Mouse (Mus musculus) intestine, postnatal 0 days (tissue): ENCODE results near the gene Osbpl11. TPM values are rescaled to one million over a fixed set of nuclear protein-coding genes. Genes with fewer than 3 reads are reported as not detected.

Source experiments
- ATAC-seq: fragments of 200-750 bp; cut with Nextera tagmentation; 2 replicates; pipeline ENCODE4 v1.8.0; 2017; ENCODE audit warnings: mild to moderate bottlenecking, moderate TSS enrichment, moderate library complexity
- H3K27ac ChIP-seq: fragments of 300-500 bp; sonication (generic); 2 replicates; pipeline ENCODE4 v1.5.1; 2014; ENCODE audit warnings: mild to moderate bottlenecking, low read depth, low read length, moderate library complexity
- H3K27me3 ChIP-seq: fragments of 300-500 bp; sonication (generic); replicated peaks from 2 replicates; pipeline ENCODE4 v1.6.1; 2014; ENCODE audit warnings: low read length, mixed read lengths; ENCODE audit not compliant: control insufficient read depth, insufficient read depth
- H3K36me3 ChIP-seq: fragments of 300-500 bp; sonication (generic); 2 replicates; pipeline ENCODE4 v1.6.1; 2014; ENCODE audit warnings: mild to moderate bottlenecking, moderate library complexity; ENCODE audit not compliant: control insufficient read depth, insufficient read depth
- H3K4me1 ChIP-seq: fragments of 300-500 bp; sonication (generic); replicated peaks from 2 replicates; pipeline ENCODE4 v1.6.1; 2014; ENCODE audit warnings: antibody characterized with exemption, low read length, mixed read lengths; ENCODE audit not compliant: control insufficient read depth, insufficient read depth
- H3K4me2 ChIP-seq: fragments of 300-500 bp; sonication (generic); replicated peaks from 2 replicates; pipeline ENCODE4 v1.6.1; 2014; ENCODE audit warnings: low read depth, mild to moderate bottlenecking, moderate library complexity
- H3K4me3 ChIP-seq: fragments of 300-500 bp; sonication (generic); 2 replicates; pipeline ENCODE4 v1.5.1; 2014; ENCODE audit warnings: low read depth, low read length
- H3K9ac ChIP-seq: fragments of 300-500 bp; sonication (generic); 2 replicates; pipeline ENCODE4 v1.6.1; 2014; ENCODE audit warnings: mild to moderate bottlenecking, low read depth, low read length
- H3K9me3 ChIP-seq: fragments of 300-500 bp; sonication (generic); 2 replicates; pipeline ENCODE4 v1.6.1; 2016; ENCODE audit warnings: mixed run types; ENCODE audit not compliant: control insufficient read depth
- CTCF ChIP-seq: sonication (generic); IDR thresholded peaks from 2 replicates; pipeline ENCODE4 v1.5.1; 2016; ENCODE audit warnings: low read depth, mild to moderate bottlenecking, control low read depth, antibody characterized with exemption, moderate library complexity
- WGBS: fragments of 180-500 bp; shearing (Covaris S2); extraction: QIAGEN DNeasy Blood & Tissue Kit; methylation state at CpG from one replicate; pipeline ENCODE4 v1.1.7; 2014; 5-methylcytosine and 5-hydroxymethylcytosine counted together
- polyA plus RNA-seq: library from polyadenylated mRNA; unstranded; fragments of >200 nt; fragmentation: Nextera tagmentation; extraction: Ambion mirVana; gene quantifications from 2 replicates; pipeline ENCODE4 v1.2.1, GENCODE M21; 2015

Osbpl11 gene
- polyA plus RNA-seq, 1 experiment from 2014 or later = 9.2 TPM

GRCm38 (mm10) chr16:33283079-33283478, 98.2 kb downstream of the Osbpl11 start:
- Histone ChIP-seq H3K4me2 (no peak overlapping the region), H3K9ac (no peak overlapping the region), H3K27ac (no peak overlapping the region), H3K4me3 (no peak overlapping the region), H3K4me1 (no peaks in the 10 kb centered on the region), H3K36me3 (peaks cover 72% of the 10 kb centered on the region), H3K27me3 (no peaks in the 10 kb centered on the region), H3K9me3 (no peaks in the 10 kb centered on the region)
- no peak for ATAC-seq
- TF ChIP-seq CTCF = no peak
- 77% methylated on average over 1 of the region's 1 CpGs for WGBS

- Histone ChIP-seq H3K9me3 (0 out of 2 replicates have a peak, but pooled peaks cover 2% of the 10 kb centered on the region), H3K4me2 (no peak overlapping the region), H3K27me3 (no peaks in the 10 kb centered on the region), H3K4me3 (no peak overlapping the region), H3K27ac (no peak overlapping the region), H3K36me3 (peaks cover 70% of the 10 kb centered on the region), H3K4me1 (no peaks in the 10 kb centered on the region), H3K9ac (no peak overlapping the region)
- ATAC-seq = no peak
- no peak for TF ChIP-seq CTCF
- 77% methylated on average over 9 of the region's 9 CpGs for WGBS
Observed at GRCm38 (mm10) chr16:33288536-33288935, 103.7 kb downstream of the Osbpl11 start.

GRCm38 (mm10) chr16:33289981-33290380, 105.1 kb downstream of the Osbpl11 start:
- Histone ChIP-seq H3K9me3 (0 out of 2 replicates have a peak, but pooled peaks cover 2% of the 10 kb centered on the region), H3K36me3 (peaks cover 80% of the 10 kb centered on the region), H3K4me2 (no peak overlapping the region), H3K4me1 (no peaks in the 10 kb centered on the region), H3K27ac (no peak overlapping the region), H3K27me3 (no peaks in the 10 kb centered on the region), H3K4me3 (no peak overlapping the region), H3K9ac (no peak overlapping the region)
- no peak for TF ChIP-seq CTCF
- WGBS = 85% methylated on average over 7 of the region's 7 CpGs
- no peak for ATAC-seq

GRCm38 (mm10) chr16:33292241-33292640, 107.4 kb downstream of the Osbpl11 start:
- no peak for TF ChIP-seq CTCF
- Histone ChIP-seq H3K4me1 (no peaks in the 10 kb centered on the region), H3K36me3 (peaks cover 91% of the 10 kb centered on the region), H3K9ac (no peak overlapping the region), H3K4me3 (no peak overlapping the region), H3K27me3 (no peaks in the 10 kb centered on the region), H3K9me3 (0 out of 2 replicates have a peak, but pooled peaks cover 2% of the 10 kb centered on the region), H3K4me2 (no peak overlapping the region), H3K27ac (peak overlapping the region; percentile 9; the same call in 1 of the 2 replicates)
- WGBS = 98% methylated on average over 7 of the region's 7 CpGs
- no peak for ATAC-seq

Other genes with a start within 250 kb of the Osbpl11 start
- 2.1 and 2.4 TPM in 2 replicates for gene Iqcg, start 128.9 kb upstream of the Osbpl11 start, polyA plus RNA-seq
- 613 and 645 TPM in 2 replicates for gene Rpl35a, start 128.6 kb upstream of the Osbpl11 start, polyA plus RNA-seq
- 0.72 and 0.99 TPM in 2 replicates for gene Lmln, start 122.5 kb upstream of the Osbpl11 start, polyA plus RNA-seq
- 103 and 105 TPM in 2 replicates for gene Snx4, start 66.4 kb downstream of the Osbpl11 start, polyA plus RNA-seq
- gene Zfp148, start 195.8 kb downstream of the Osbpl11 start, polyA plus RNA-seq = 20.1 and 20.5 TPM in 2 replicates